In the genomic region with DNA sequence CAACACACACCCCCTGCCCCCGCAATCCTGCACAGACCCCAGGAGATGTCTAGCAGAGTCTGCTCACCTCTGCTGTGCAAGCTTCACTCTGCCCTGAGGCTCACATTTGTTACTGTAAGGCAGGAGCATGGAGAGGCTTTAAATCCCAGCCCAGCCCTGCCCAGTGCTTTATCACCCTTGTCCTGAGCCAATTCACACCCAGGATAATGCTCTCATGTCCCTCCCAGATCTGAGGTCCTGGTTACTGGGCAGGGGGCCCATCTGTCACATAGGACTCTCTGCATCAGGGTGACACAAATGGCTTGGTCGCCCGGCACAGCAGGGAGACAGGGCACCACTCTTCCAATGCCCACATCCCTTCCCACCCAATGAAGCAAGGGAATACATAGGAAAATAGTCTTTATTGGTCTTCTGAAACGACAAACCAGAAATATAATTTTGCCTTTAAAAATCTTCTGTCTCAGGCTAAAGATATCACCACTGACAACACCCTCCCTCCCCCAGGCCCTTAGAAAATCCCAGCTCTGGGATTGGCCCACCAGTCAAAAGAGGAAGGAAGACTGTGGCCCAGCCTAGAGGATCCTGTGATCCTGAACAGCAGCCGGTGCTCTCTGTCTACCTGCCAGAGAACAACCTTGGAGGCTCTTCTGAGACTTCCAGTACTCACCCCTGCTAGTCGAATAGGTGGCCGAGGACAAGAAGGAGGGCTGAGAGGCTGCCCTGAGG, we compare ENCODE assay signal across 20 mouse cellular contexts. TPM values are rescaled to one million over a fixed set of nuclear protein-coding genes. Genes with fewer than 3 reads are reported as not detected.
DNase-seq lines count a peak whose midpoint lies in the region; ATAC-seq and TF ChIP-seq lines count a peak whose summit lies in the region.
"Had no signal": no experiment of that assay in that cellular context is flagged by ENCODE, and none has a peak within 500 bp of the region (broad histone marks: within the 10 kb centered on the region; RNA-seq: fewer than 3 reads in every experiment).

No protein-coding gene starts in this region.

- H3K79me2 ChIP-seq in MEL (ENCODE audit: control insufficient read depth, insufficient read depth, low read length, poor library complexity) = no peaks in the 10 kb centered on the region

- peaks cover 0 to 1% of the 10 kb centered on the region in 2 experiments; a peak in 2 of 4 replicates for H3K27me3 ChIP-seq in MEL (ENCODE audit: control insufficient read depth in 1 of 2, insufficient read depth in 2 of 2, low read length in 2 of 2)
- H3K27me3 ChIP-seq: liver, embryonic 12.5 days had no signal

- H3K9me3 ChIP-seq in MEL (replicated peaks; ENCODE audit: insufficient read depth, low read length) = no peaks in the 10 kb centered on the region
- H3K9me3 ChIP-seq: limb, embryonic 10.5 days; neural tube, embryonic 12.5 days had no signal

- peak; percentile 61 to 64 for DNase-seq in cerebellum, postnatal 14 days
- DNase-seq in cerebellum, adult 9-10 months = no peak
- no peak for DNase-seq in left cerebral cortex, adult 2 months (ENCODE audit: extremely low spot score in 1 of 2, low spot score in 2 of 2)
- no peak for DNase-seq in left cerebral cortex, adult 11 months (ENCODE audit: low spot score)
- DNase-seq in MEL (ENCODE audit: low read depth, low spot score) = peak; percentile 44
- DNase-seq in heart, postnatal 14 days = no peak
- DNase-seq: adrenal gland, adult 8-10 months; cerebellum, adult 8-10 months; kidney, adult 9 months; kidney, postnatal 4 days; lung, embryonic 14.5 days; lung, postnatal 4 days; thymus, postnatal 36 days had no signal

- no peak overlapping the region for H3K9ac ChIP-seq in MEL (ENCODE audit: control insufficient read depth, low read depth, low read length, poor library complexity, severe bottlenecking)
- H3K9ac ChIP-seq: liver, embryonic 12.5 days; lung, embryonic 14.5 days; neural tube, embryonic 12.5 days had no signal

- no peaks in the 10 kb centered on the region for H3K36me3 ChIP-seq in MEL (ENCODE audit: control insufficient read depth in 1 of 2, insufficient read depth in 2 of 2, low read length in 2 of 2)
- H3K36me3 ChIP-seq: limb, embryonic 10.5 days; liver, embryonic 12.5 days; neural tube, embryonic 12.5 days had no signal

- TF ChIP-seq POLR2A in MEL (IDR thresholded peaks at IDR 0.05; ENCODE audit: control insufficient read depth in 1 of 2, insufficient read depth in 1 of 2, low read depth in 1 of 2, low read length in 2 of 2, poor library complexity in 1 of 2) = no peak

- no peak for TF ChIP-seq RAD21 in MEL (IDR thresholded peaks at IDR 0.05; ENCODE audit: low read depth, low read length)

- TF ChIP-seq EP300 in MEL (IDR thresholded peaks at IDR 0.05; ENCODE audit: low read depth in 1 of 2, low read length in 2 of 2) = no peak

- ATAC-seq in granulocyte monocyte progenitor cell, adult 5-6 weeks (replicated peaks; ENCODE audit: poor library complexity, severe bottlenecking) = peak; percentile 42; the same call in 1 of the 2 replicates
- ATAC-seq: inflammation-experienced regulatory T-cells, adult 6 months had no signal

- TF ChIP-seq CTCF in left cerebral cortex, adult 2 months (IDR thresholded peaks at IDR 0.05) = no peak
- TF ChIP-seq CTCF in MEL (IDR thresholded peaks at IDR 0.05 in 2 of 3, conservative IDR thresholded peaks at IDR 0.05 in 1 of 3; ENCODE audit: control insufficient read depth in 1 of 3, insufficient read depth in 1 of 3, low read depth in 2 of 3, low read length in 3 of 3, poor library complexity in 1 of 3, severe bottlenecking in 1 of 3) = no peak

- H3K27ac ChIP-seq in left cerebral cortex, adult 2 months = peak overlapping the region; percentile 83
- no peak overlapping the region for H3K27ac ChIP-seq in MEL (ENCODE audit: control insufficient read depth, low read depth, low read length)
- H3K27ac ChIP-seq: limb, embryonic 10.5 days; liver, embryonic 12.5 days; neural tube, embryonic 12.5 days had no signal

- H3K4me3 ChIP-seq in left cerebral cortex, adult 2 months = no peak overlapping the region
- no peak overlapping the region for H3K4me3 ChIP-seq in MEL (ENCODE audit: control insufficient read depth in 1 of 2, insufficient read depth in 1 of 2, low read depth in 2 of 2, low read length in 2 of 2)
- H3K4me3 ChIP-seq: limb, embryonic 10.5 days; liver, embryonic 12.5 days; neural tube, embryonic 12.5 days had no signal

- H3K4me1 ChIP-seq in MEL (ENCODE audit: control insufficient read depth in 1 of 2, insufficient read depth in 2 of 2, low read length in 2 of 2) = peaks cover 0 to 4% of the 10 kb centered on the region in 2 experiments; a peak in 2 of 4 replicates
- H3K4me1 ChIP-seq: liver, embryonic 12.5 days had no signal

- intact Hi-C loops in left cerebral cortex, adult 2 months (cut with DNase I) = no loop called here
- intact Hi-C loops in heart, postnatal 14 days (cut with DNase I) = no loop called here

TF ChIP-seq in MEL, 35 proteins besides CTCF, POLR2A, EP300 and RAD21:
- TF ChIP-seq MYB (IDR thresholded peaks at IDR 0.05; ENCODE audit: low read depth, low read length) (no peak), USF2 (IDR thresholded peaks at IDR 0.05; ENCODE audit: borderline replicate concordance in 1 of 2, insufficient read depth in 1 of 2, low read depth in 1 of 2, low read length in 2 of 2) (no peak), KAT2A (conservative IDR thresholded peaks at IDR 0.05; ENCODE audit: low read depth, low read length) (no peak), MEF2A (IDR thresholded peaks at IDR 0.05; ENCODE audit: extremely low read depth, insufficient replicate concordance, low read depth, low read length, poor library complexity, severe bottlenecking) (no peak), MXI1 (IDR thresholded peaks at IDR 0.05; ENCODE audit: low read depth, low read length) (no peak), POLR2AphosphoS2 (IDR thresholded peaks at IDR 0.05; ENCODE audit: low read length) (no peak)

RNA-seq across cellular contexts. Expression of a gene that starts 15.7 kb away (rescaled TPM):
- total RNA-seq in left cerebral cortex, adult 2 months (2021) = 10 to 100 TPM; 60.5 to 63.9 TPM
- total RNA-seq in MEL (2012; rRNA removed) = not detected in 2 replicates
- not detected for polyA plus RNA-seq in MEL (2012; ENCODE audit: insufficient read depth in 1 of 2, insufficient read length in 2 of 2, low read depth in 1 of 2, low replicate concordance in 2 of 2, missing spikeins in 1 of 2)
- 0.81 and 0.99 TPM in 2 replicates for total RNA-seq in granulocyte monocyte progenitor cell, adult 5-6 weeks (2014; fragmentation: Nextera tagmentation)
- total RNA-seq in granulocyte monocyte progenitor cell, adult 5-6 weeks (2017) = not detected in 2 replicates
- total RNA-seq in heart, postnatal 14 days (2021) = under 1 TPM; 0.10 to 0.19 TPM
- total RNA-seq: CH12.LX had no signal
- polyA plus RNA-seq: limb, embryonic 10.5 days; liver, embryonic 12.5 days; small intestine, adult 2 months had no signal

Comparison
In these comparisons a context has a peak if more than half of its experiments do, and no peak if none do; other contexts are left out.
1. DNase-seq: peak in cerebellum, postnatal 14 days (2 of 2) and MEL (single experiment); none in cerebellum, adult 9-10 months (single experiment), left cerebral cortex, adult 2 months (0 of 2), left cerebral cortex, adult 11 months (single experiment) and heart, postnatal 14 days (0 of 2).
2. RNA of a gene that starts 15.7 kb away (total RNA-seq): 60.5 to 63.9 TPM in left cerebral cortex, adult 2 months; 0.81 to 0.99 TPM in granulocyte monocyte progenitor cell, adult 5-6 weeks, 0.10 to 0.19 TPM in heart, postnatal 14 days and not detected in MEL; every median in the first group is over 10 times any median in the second.